Mouse (Mus musculus): Measurements from ENCODE around the gene Oog4. TPM values are rescaled to one million over a fixed set of nuclear protein-coding genes. Genes with fewer than 3 reads are reported as not detected.
"Not testable (repeated sequence)": the region's sequence is repeated elsewhere in the genome, so short reads cannot be mapped to it uniquely, and the experiment has no call there.

Gene Oog4
- total RNA-seq (2021) = not detected
- long read RNA-seq, experiment 1 = 0 reads
- long read RNA-seq, experiment 2 = 0 reads

DNA sequence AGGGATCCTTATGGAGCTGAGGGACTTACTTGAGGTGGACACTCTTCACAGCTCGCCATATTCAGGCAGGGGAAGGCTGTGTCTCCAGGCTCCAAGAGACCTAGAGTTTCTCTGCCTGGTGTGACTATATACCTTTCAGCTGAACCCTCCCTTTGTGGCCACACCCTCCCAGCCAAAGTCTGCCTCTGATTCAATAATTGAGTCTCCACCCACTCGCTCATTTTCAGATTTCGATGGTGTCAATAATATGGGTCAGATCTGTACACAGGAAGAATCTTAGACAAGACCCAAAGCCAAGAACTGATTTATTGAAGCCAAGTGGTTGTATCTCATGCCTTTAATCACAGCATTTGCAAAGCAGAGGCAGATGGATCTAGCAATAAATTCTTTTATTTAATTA is at the start of gene Oog4:
Oog4 (minus strand) TSS at position 101 of the 400 bp plus-strand sequence.
- no peak for DNase-seq

DNA sequence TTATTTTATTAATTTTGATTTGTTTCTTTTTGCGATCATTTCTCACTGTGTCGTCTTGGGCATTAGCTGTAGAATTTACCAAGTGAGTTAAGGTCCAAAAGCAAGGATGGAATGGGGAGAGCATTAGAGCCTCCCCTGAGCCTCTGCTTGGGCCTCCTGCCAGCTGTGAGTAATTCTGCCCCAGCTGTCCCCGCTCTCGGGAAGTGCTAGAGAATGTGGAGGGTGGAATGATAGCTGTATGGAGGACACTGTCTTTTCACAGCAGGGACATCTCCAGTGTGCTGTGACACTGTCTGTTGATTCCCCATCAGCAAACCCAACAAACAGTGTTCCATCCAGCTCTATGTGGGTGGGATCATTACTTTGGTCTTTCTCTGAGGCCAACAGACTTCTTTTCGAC is 23.4 kb downstream of the Oog4 start:
- not testable (repeated sequence) for DNase-seq

DNA sequence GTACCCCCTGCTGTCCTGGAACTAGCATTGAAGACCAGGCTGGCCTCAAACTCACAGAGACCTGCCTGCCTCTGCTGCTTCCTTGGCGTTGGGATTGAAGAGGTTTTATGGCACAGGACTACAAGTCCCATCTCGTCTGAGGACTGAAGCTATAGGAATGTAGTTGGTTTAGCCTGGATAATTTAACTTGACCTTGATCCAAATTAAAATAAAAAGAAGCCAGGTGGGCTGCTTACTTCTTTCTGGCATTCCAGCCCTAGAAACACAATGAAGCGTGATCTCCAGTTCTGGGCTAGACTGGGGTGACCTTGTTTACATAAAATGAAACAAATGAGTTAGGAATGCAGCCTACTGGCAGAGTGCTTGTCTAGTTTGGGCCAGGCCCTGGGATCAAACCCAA is 36.0 kb downstream of the Oog4 start:
- no peak for DNase-seq

DNA sequence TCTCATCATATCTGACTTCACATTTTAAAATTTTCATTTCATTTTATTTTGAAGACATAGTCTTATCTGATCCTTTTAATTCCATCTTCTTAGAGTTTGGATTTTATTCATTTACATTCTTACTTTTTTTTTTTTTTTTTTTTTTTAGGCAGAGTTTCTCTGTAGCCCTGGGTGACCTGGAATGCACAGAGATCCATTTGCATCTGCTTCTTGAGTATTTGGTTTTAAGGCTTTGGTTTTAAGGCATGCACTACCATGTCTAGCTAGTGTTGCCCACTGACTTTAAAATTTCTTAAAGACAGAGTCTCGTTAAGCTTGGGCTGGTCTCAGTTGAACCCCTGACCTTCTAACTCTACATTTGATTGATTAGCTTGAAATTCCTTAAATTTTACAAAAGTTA is 36.5 kb downstream of the Oog4 start:
- DNase-seq = no peak

DNA sequence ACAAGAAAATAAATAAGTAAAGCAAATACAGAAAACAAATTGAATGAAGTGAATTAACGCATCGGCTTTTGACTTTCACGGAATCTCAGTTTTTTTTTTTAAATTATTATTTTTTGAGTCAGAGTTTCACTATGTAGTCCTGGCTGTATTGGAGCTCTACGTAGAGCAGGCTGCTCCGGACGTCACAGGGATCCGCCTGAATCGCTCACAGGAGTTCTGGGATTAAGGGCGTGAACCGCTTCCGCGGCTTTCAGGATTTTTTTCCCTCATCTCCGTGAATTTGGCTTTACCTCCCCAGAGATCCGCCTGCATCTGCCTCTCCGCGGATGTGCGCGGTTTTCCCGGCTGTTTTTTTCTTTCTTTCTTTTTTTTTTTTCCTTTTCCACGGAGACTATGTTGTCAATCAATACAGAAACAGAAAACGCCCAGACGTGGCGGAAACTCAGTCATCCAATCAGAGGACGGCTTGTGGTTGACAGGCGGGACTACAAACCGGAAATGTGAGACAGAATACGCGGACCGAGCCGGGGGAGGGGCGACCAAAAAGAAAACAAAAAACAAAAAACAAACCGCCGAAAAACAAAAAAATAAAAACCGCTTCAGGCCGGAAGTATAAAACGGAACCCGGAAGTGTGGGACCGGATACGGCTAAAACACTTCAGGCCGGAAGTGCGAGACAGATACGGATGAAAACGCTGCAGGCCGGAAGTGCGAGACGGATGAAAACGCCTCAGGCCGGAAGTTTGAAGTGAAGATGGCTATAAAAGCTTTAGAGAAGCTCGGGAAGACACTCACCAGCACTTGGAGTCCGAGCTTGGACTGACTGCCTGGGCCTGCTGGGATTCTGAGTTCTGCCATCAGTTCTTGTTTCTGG is 37.7 kb downstream of the Oog4 start, which contains the start of gene Pramef8:
Pramef8 (plus strand) TSS at position 208 of the 874 bp plus-strand sequence.
- DNase-seq = peak; percentile 88

DNA sequence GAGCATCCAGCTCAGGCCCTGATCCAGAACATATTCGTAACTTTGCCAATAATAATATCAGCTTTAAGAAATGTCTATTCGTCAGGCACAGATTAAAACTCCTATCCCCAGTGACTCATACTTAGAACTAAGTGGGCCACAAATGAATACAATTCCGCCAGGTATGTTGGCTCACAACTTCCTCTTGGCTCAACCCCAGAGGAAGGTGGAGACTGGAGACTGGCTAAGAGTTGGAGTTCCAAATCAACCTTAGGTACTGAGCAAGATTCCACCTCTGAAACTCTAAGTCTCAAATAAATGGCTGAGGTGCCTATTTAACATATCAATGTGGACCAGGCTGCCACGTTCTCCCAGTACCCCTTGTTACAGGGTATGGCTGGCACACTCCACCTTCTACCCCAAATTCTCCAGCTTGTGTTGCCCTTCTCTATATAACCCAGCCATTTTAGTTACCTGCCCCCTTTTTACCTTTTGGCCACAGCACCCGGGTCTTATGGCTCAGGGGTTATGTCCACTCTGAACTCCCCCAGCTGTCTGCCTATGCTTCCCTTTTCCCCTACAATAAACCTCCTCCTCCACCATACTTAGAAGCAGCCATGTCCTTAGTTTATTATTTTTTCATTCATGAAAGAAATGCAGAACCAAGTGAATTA is 38.4 kb downstream of the Oog4 start:
- DNase-seq = no peak

DNA sequence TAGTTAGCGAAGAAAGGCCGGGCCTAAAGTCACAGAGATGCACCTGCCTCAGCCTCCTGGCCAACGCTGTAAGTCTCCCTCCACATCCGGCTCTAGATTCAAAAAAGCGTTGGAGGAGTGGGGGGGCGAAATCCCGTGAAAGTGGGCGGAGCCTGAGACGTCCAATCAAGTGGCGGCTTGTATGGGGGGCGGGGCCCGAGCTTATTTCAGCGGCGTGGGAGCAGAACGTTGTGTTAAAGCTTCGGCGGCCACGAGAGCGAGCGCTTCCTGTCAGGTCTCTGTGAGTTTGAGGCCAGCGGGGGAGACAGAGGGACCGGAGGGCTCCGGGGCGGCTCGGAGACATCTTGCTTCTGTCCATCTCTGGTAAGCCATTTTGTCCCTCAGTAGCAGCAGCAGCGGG is 55.9 kb downstream of the Oog4 start, which contains the start of gene Pramel1:
Pramel1 (plus strand) TSS at position 248 of the 400 bp plus-strand sequence.
- no peak for DNase-seq

DNA sequence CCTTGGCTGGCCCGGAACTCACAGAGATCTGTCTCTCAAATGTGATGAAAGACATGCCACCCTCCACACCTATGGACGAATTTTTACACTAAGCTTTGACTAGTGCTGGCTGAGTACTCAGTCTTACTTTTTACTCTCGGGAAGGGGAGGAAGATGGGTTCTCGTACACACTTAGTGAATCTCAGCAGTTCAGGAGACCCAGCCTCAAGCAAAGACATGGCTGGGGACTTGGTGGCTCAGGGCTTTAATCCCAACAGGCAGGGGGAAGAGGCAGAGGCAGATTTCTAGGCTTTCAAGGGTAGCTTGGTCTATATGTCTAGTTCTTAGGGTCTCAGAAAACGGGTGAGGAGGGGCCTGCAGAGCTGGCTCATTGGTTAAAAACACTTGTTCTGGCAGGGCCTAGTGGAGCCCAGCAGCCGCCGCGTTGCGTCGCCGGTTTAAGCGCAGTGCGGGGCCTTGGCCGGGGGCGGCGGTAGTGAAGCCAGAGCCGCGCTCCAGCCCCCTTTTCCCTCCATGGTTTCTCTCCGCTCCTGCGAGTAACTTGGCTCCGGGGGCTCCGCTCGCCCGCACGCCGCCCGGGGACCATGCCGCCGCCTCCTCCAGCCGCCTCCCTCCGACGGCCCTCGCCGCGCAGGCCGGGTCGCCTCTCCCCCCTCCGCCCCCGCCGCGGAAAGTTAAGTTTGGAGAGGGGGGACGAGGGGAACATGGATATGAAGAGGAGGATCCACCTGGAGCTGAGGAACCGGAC is 61.0 kb downstream of the Oog4 start:
- DNase-seq = peak; percentile 14

Other genes with a start within 250 kb of the Oog4 start
- 10 to 100 TPM; 16.2 to 21.1 TPM for gene Prdm2, start 237.3 kb downstream of the Oog4 start, total RNA-seq (2021)
- gene Pdpn, start 150.8 kb downstream of the Oog4 start, total RNA-seq (2021) = 10 to 100 TPM in 1 of 2 experiments, 1 to 10 TPM in 1; 9.5 to 11.5 TPM
- 10 to 100 TPM; 22.7 to 26.8 TPM for gene Lrrc38, start 100.6 kb downstream of the Oog4 start, total RNA-seq (2021)
- gene Pramel1, start 55.9 kb downstream of the Oog4 start, total RNA-seq (2021) = not detected
- 1 to 10 TPM; 6.3 to 6.5 TPM for gene Pramef8, start 37.9 kb downstream of the Oog4 start, total RNA-seq (2021)
- not detected for gene Gm13043, start 61.0 kb upstream of the Oog4 start, total RNA-seq (2021)
- not detected for gene Gm13040, start 85.6 kb upstream of the Oog4 start, total RNA-seq (2021)
- gene BC080695, start 101.4 kb upstream of the Oog4 start, total RNA-seq (2021) = not detected
- gene Gm13057, start 101.4 kb upstream of the Oog4 start, total RNA-seq (2021) = not detected
- gene Gm13083, start 164.7 kb upstream of the Oog4 start, total RNA-seq (2021) = not detected
- gene Gm13088, start 206.9 kb upstream of the Oog4 start, total RNA-seq (2021) = not detected